Mouse (Mus musculus): ENCODE measurements around the gene Nhsl1.

Nhsl1 gene

DNA sequence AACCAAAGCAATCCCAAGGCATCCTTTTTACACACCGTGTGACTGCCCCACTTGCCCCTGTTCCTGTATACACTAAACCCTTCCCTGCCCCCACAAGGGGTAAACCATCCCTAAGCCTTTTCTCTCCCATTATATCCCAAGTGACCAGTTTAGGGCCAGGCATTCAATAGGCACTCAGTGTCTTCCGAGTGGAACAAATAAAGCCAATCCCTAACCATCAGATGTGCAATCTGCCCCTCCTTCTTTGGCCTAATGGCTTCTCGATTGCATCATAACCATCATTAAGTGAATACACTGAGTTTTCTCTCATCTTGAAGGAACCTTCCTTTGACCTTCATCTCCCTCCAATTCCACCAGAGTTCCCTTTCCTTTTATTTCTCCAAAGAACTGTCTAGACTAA lies 183.2 kb downstream of the Nhsl1 start:
- in situ Hi-C loops (cut with MboI; ENCODE audit: low pct_unique_long_range_greater_than_20kb in 1 of 2, low sequenced_read_pairs in 2 of 2, unreplicated experiment in 1 of 2): no loop called here

DNA sequence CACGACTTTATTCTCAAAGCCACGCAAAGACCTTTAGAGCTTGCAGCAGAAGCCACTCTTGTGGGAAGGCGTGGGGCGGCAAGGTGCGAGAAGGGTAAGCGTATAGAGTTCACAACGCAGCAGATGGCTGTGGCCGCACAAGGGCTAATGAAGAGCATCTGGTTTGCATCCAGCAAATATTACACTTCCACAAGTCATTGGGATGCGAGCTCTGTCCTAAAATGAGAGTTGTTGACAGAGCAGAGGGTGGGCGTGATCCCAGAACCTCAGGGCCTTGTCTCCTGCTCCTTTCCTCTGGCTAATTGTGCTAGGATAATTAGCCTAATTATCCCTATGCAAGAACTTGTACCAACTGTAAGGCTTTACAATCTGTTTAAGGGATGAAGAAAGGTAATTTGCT lies 186.9 kb downstream of the Nhsl1 start:
- in situ Hi-C loops (cut with MboI; ENCODE audit: low pct_unique_long_range_greater_than_20kb in 1 of 2, low sequenced_read_pairs in 2 of 2, unreplicated experiment in 1 of 2): no loop called here

DNA sequence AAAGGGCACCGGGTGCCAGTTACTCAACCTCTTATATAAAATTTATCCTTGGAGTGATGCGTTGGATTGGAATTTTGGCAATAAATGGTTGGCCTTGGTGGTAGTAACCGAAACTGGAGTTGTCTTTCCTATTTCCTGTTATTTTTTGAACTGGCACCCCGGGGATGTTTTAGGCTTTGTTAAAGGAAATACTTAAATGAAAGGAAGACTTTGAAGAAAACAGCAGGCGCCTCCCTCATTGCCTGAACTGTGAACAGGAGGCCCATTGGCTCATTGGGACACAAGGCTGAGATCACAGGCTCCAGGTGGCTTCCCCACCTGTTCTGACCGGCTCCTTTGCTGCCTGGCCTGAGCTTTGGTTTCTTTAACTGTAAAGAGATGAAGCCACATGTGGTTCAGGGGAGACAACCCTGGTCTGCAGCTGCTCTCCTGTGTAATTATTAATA lies 187.7 kb downstream of the Nhsl1 start:
- in situ Hi-C loops (cut with MboI; ENCODE audit: low pct_unique_long_range_greater_than_20kb in 1 of 2, low sequenced_read_pairs in 2 of 2, unreplicated experiment in 1 of 2): no loop called here

DNA sequence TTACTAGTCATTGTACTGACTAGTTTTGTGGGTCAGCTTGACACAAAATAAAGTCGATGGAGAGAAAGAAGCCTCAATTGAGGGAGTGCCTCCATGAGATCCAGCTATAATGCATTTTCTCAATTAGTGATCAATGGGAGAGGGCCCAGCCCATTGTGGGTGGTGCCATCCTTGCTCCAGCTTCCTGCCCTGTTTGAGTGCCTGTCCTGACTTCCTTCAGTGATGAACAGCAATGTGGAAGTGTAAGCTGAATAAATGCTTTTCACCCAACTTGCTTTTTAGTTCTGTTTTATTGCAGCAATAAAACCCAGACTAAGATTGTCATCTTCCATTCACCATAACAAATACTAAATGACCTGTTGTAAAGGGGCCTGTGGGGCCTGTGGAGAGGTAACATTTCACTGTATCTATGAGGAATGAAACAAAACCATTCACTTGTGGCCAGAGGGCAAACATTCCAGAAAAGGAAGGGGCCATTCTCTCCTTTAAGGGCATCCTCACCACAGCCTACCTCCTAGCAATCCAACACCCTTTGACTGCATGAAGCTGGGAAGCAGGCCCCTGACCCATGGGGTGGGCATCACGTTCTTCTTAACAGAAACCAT lies 189.2 kb downstream of the Nhsl1 start:
- in situ Hi-C loops (cut with MboI; ENCODE audit: low pct_unique_long_range_greater_than_20kb in 1 of 2, low sequenced_read_pairs in 2 of 2, unreplicated experiment in 1 of 2): no loop called here

- in situ Hi-C loops (cut with MboI; ENCODE audit: low pct_unique_long_range_greater_than_20kb in 1 of 2, low sequenced_read_pairs in 2 of 2, unreplicated experiment in 1 of 2): no loop called here
Measured at GRCm38 (mm10) chr10:18508586-18508985, 189.8 kb downstream of the Nhsl1 start.

DNA sequence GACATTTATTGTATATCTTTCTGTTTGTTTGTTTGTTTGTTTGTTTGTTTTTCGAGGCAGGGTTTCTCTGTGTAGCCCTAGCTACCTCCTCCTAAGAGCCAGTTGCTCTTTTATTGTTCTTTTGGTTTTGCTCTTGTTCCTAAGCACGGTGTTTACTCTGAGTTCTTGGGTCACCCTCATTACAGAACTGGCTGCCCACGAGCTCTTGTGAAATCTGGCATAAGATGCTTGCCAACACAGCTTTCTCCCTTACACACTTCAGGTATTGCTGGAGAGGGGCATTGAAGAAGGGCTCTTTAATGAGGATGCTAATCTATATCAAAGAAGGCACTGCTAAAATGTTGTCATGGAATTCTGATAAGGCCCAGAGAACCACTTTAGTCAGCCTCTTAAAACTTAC lies 191.9 kb downstream of the Nhsl1 start:
- in situ Hi-C loops (cut with MboI; ENCODE audit: low pct_unique_long_range_greater_than_20kb in 1 of 2, low sequenced_read_pairs in 2 of 2, unreplicated experiment in 1 of 2): no loop called here

GRCm38 (mm10) chr10:18511496-18511895 lies 192.7 kb downstream of the Nhsl1 start:
- in situ Hi-C loops (cut with MboI; ENCODE audit: low pct_unique_long_range_greater_than_20kb in 1 of 2, low sequenced_read_pairs in 2 of 2, unreplicated experiment in 1 of 2): no loop called here

GRCm38 (mm10) chr10:18522556-18522955 lies 203.8 kb downstream of the Nhsl1 start:
- in situ Hi-C loops (cut with MboI; ENCODE audit: low pct_unique_long_range_greater_than_20kb in 1 of 2, low sequenced_read_pairs in 2 of 2, unreplicated experiment in 1 of 2): no loop called here

DNA sequence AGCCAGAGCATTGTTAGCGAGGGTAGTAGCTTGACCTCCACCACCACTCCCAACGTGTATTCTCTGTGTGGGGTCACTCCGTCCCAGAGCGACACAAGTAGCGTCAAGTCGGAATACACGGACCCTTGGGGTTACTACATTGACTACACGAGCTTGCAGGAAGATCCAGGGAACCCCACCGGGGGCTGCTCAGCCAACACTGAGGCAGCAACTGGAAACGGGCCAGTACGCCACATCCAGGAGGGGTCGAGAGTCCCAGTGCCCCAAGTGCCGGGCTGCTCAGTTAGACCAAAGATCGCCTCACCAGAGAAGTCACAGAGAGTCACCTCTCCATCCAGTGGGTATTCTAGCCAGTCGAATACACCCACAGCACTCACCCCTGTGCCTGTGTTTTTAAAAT lies 206.5 kb downstream of the Nhsl1 start:
- in situ Hi-C loops (cut with MboI; ENCODE audit: low pct_unique_long_range_greater_than_20kb in 1 of 2, low sequenced_read_pairs in 2 of 2, unreplicated experiment in 1 of 2): loop anchor here in 1 of 2 experiments (5.0 kb wide), 1 partner anchor 63 kb away; no protein-coding TSS in a partner anchor

- in situ Hi-C loops (cut with MboI; ENCODE audit: low pct_unique_long_range_greater_than_20kb in 1 of 2, low sequenced_read_pairs in 2 of 2, unreplicated experiment in 1 of 2): loop anchor here in 1 of 2 experiments (5.0 kb wide), 1 partner anchor 63 kb away; no protein-coding TSS in a partner anchor
Measured at GRCm38 (mm10) chr10:18525726-18526125, 206.9 kb downstream of the Nhsl1 start.

DNA sequence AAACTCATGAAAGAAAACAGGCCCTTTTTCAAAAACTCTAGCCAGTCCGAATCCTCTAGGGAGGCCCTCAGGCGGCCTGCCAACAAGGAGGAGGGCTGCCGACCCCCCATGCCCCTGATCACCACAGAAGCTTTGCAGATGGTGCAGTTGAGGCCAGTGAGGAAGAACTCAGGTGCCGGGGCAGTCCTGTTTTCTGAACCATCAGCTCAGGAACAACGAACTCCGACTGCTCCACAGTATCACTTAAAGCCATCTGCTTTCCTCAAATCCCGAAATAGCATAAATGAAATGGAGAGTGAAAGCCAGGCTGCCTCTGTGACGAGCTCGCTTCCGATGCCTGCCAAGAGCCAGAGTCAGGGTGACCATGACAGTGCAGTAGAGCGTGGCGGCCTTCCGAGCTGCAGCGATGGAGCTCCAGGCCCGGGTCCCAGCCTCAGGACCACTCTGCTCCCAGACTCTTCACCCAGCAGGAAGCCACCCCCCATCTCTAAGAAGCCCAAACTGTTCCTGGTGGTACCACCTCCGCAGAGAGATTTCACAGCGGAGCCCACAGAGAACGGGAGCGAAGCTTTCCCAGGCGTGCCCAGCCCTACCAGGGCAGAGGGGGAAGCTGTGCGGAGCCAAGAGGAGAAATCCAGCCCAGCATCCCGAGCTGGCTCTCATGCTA lies 207.5 kb downstream of the Nhsl1 start:
- in situ Hi-C loops (cut with MboI; ENCODE audit: low pct_unique_long_range_greater_than_20kb in 1 of 2, low sequenced_read_pairs in 2 of 2, unreplicated experiment in 1 of 2): loop anchor here in 1 of 2 experiments (5.0 kb wide), 1 partner anchor 64 kb away; no protein-coding TSS in a partner anchor

DNA sequence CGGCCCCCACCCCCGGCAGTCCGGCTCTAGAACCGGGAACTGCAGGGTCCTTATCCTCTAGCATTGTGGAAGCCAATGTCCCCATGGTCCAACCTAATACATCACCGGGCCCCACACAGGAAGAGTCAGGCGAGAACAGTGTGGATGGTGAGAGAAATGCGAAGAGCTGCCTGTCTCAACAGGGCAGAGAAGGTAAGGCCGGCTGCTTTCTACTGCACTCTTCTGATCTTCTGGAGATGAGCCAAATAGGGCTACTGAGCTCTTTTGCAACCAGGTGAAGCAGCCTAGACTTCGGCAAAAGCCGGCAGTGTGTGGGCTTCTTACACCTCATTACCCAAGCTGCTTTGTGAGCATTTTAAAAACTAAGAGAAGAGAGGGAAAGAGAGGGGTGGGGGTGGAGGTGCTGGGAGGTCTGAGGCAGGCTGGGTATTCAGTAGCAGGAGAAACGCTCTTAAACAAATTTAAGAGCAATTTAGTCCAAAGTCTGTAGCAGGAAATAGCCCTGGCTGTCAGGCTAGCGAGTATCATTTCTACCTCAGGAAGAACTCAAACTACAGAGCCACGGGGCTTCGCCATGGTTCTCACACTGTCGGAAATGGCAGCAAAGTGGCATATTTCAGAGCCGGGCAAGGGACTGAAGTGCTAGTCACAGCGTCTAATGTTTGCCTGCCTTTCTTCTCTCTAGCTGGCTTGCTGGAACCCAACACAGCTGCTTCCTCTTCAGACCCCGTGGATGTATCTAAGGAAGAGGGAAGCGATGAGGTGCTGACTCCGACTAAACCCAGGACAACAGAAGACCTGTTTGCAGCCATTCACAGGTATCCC lies 208.3 kb downstream of the Nhsl1 start:
- in situ Hi-C loops (cut with MboI; ENCODE audit: low pct_unique_long_range_greater_than_20kb in 1 of 2, low sequenced_read_pairs in 2 of 2, unreplicated experiment in 1 of 2): loop anchor here in 1 of 2 experiments (5.0 kb wide), 1 partner anchor 65 kb away; no protein-coding TSS in a partner anchor

GRCm38 (mm10) chr10:18527766-18528165 lies 209.0 kb downstream of the Nhsl1 start:
- in situ Hi-C loops (cut with MboI; ENCODE audit: low pct_unique_long_range_greater_than_20kb in 1 of 2, low sequenced_read_pairs in 2 of 2, unreplicated experiment in 1 of 2): loop anchor here in 1 of 2 experiments (5.0 kb wide), 1 partner anchor 65 kb away; no protein-coding TSS in a partner anchor

- in situ Hi-C loops (cut with MboI; ENCODE audit: low pct_unique_long_range_greater_than_20kb in 1 of 2, low sequenced_read_pairs in 2 of 2, unreplicated experiment in 1 of 2): loop anchor here in 1 of 2 experiments (5.0 kb wide), 1 partner anchor 66 kb away; no protein-coding TSS in a partner anchor
Measured at GRCm38 (mm10) chr10:18528475-18528874, 209.7 kb downstream of the Nhsl1 start.

- in situ Hi-C loops (cut with MboI; ENCODE audit: low pct_unique_long_range_greater_than_20kb in 1 of 2, low sequenced_read_pairs in 2 of 2, unreplicated experiment in 1 of 2): loop anchor here in 1 of 2 experiments (5.0 kb wide), 1 partner anchor 67 kb away; no protein-coding TSS in a partner anchor
Measured at GRCm38 (mm10) chr10:18529177-18529576, 210.4 kb downstream of the Nhsl1 start.

GRCm38 (mm10) chr10:18530161-18530560 lies 211.4 kb downstream of the Nhsl1 start:
- in situ Hi-C loops (cut with MboI; ENCODE audit: low pct_unique_long_range_greater_than_20kb in 1 of 2, low sequenced_read_pairs in 2 of 2, unreplicated experiment in 1 of 2): no loop called here

DNA sequence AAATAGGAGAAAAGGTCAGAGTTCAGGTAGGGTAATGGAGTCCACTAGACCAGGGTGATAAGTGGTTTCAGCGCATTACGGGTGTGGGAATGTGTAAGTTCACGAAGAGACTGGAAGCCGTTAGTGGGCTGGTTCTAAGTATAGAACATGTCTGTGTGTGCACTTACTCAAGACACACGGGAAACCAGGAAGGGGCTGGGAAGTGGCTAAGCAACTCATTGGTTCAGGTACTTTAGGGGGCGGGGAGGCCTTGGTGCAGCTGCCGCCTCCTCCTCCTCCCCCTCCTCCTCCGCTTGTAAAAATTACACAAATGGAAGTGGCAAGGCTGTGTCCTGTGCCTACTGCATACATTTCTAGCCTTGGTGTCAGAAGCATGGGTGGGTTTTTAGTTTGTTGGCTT lies 213.5 kb downstream of the Nhsl1 start:
- in situ Hi-C loops (cut with MboI; ENCODE audit: low pct_unique_long_range_greater_than_20kb in 1 of 2, low sequenced_read_pairs in 2 of 2, unreplicated experiment in 1 of 2): no loop called here

- in situ Hi-C loops (cut with MboI; ENCODE audit: low pct_unique_long_range_greater_than_20kb in 1 of 2, low sequenced_read_pairs in 2 of 2, unreplicated experiment in 1 of 2): no loop called here
Measured at GRCm38 (mm10) chr10:18536889-18537288, 218.1 kb downstream of the Nhsl1 start.

DNA sequence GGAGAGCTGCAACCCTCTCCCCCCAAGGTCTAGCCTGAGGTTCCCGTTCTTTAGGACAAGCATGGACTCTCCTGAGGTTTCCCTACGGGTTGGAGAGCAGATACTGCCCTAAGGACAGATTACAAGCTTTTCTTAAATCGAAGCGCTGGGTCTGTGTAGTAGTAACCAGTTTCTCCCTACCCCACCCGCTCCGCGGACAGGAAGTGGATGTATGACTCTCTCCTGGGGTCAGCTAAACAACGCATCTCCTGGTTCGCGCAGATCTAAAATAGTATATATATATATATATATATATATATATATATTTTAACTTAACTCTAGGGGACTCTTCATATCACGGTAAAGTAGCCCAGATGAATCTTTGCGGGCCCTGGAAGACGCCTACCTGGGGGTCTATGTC lies 226.5 kb downstream of the Nhsl1 start:
- in situ Hi-C loops (cut with MboI; ENCODE audit: low pct_unique_long_range_greater_than_20kb in 1 of 2, low sequenced_read_pairs in 2 of 2, unreplicated experiment in 1 of 2): no loop called here

Measured in mouse embryonic stem cell (cell line).